Mouse (Mus musculus) embryo, embryonic 9.5 days (tissue): ENCODE measurements around the gene Smyd5.

Experiments
- DNase-seq: peaks from one replicate; pipeline ENCODE4 v3.0.0-alpha.2; 2017; ENCODE audit errors: extremely low spot score

The Smyd5 gene

GRCm38 (mm10) chr6:85431842-85432431, at the start of gene Smyd5:
TSS of gene Smyd5 (plus strand) at chr6:85431989.
- DNase-seq, result peak; percentile 93

- DNase-seq, result no peak
Measured at GRCm38 (mm10) chr6:85382791-85383190, 49.0 kb upstream of the Smyd5 start.

GRCm38 (mm10) chr6:85388608-85389007, 43.2 kb upstream of the Smyd5 start:
- DNase-seq, result no peak

GRCm38 (mm10) chr6:85391803-85392202, 40.0 kb upstream of the Smyd5 start:
- peak; percentile 51 for DNase-seq

GRCm38 (mm10) chr6:85395360-85395759, 36.4 kb upstream of the Smyd5 start:
- no peak for DNase-seq

GRCm38 (mm10) chr6:85397165-85397564, 34.6 kb upstream of the Smyd5 start:
- no peak for DNase-seq

GRCm38 (mm10) chr6:85399715-85400114, 32.1 kb upstream of the Smyd5 start:
- DNase-seq, result no peak

GRCm38 (mm10) chr6:85402613-85403012, 29.2 kb upstream of the Smyd5 start:
- no peak for DNase-seq

GRCm38 (mm10) chr6:85403039-85403438, 28.8 kb upstream of the Smyd5 start:
- DNase-seq, result no peak

GRCm38 (mm10) chr6:85409003-85409402, 22.8 kb upstream of the Smyd5 start:
- DNase-seq, result no peak

- DNase-seq, result peak; percentile 83
Measured at GRCm38 (mm10) chr6:85410771-85411273, 21.0 kb upstream of the Smyd5 start.

- DNase-seq, result no peak
Measured at GRCm38 (mm10) chr6:85415829-85416228, 16.0 kb upstream of the Smyd5 start.

- DNase-seq, result no peak
Measured at GRCm38 (mm10) chr6:85419150-85419549, 12.6 kb upstream of the Smyd5 start.

GRCm38 (mm10) chr6:85423836-85424379, 7.9 kb upstream of the Smyd5 start, which contains the start of gene Noto:
TSS of gene Noto (plus strand) at chr6:85423886.
- DNase-seq, result peak; percentile 15

GRCm38 (mm10) chr6:85431274-85431841, 431 bp upstream of the Smyd5 start:
- DNase-seq, result no peak

GRCm38 (mm10) chr6:85433865-85434264, 2.1 kb downstream of the Smyd5 start:
- DNase-seq, result no peak

- DNase-seq, result no peak
Measured at GRCm38 (mm10) chr6:85436204-85436603, 4.4 kb downstream of the Smyd5 start.

- DNase-seq, result no peak
Measured at GRCm38 (mm10) chr6:85436631-85437030, 4.8 kb downstream of the Smyd5 start.

GRCm38 (mm10) chr6:85441142-85441541, 9.4 kb downstream of the Smyd5 start:
- DNase-seq, result no peak

GRCm38 (mm10) chr6:85443488-85444233, 11.9 kb downstream of the Smyd5 start:
- DNase-seq, result no peak

GRCm38 (mm10) chr6:85444266-85444965, 12.6 kb downstream of the Smyd5 start:
- DNase-seq, result no peak

GRCm38 (mm10) chr6:85445286-85445685, 13.5 kb downstream of the Smyd5 start:
- no peak for DNase-seq
